Mouse (Mus musculus) ES-Bruce4 (cell line): ENCODE measurements around the gene Ehbp1l1. TPM values are rescaled to one million over a fixed set of nuclear protein-coding genes. Genes with fewer than 3 reads are reported as not detected.

Experiments used
- H3K27ac ChIP-seq: 2 replicates; pipeline ENCODE4 v1.5.1; 2012; ENCODE audit warnings: low read length, inconsistent platforms; ENCODE audit not compliant: insufficient read depth
- H3K27me3 ChIP-seq: 2 replicates; pipeline ENCODE4 v1.6.1; 2012; ENCODE audit warnings: mild to moderate bottlenecking, low read length, inconsistent platforms; ENCODE audit not compliant: control insufficient read depth, poor library complexity, insufficient read depth, severe bottlenecking
- H3K36me3 ChIP-seq: 2 replicates; pipeline ENCODE4 v1.6.1; 2012; ENCODE audit warnings: inconsistent platforms, mild to moderate bottlenecking, low read length, moderate library complexity; ENCODE audit not compliant: control insufficient read depth, poor library complexity, insufficient read depth, severe bottlenecking
- H3K4me1 ChIP-seq: one replicate; pipeline ENCODE4 v1.8.1; 2011; ENCODE audit warnings: low read length; ENCODE audit not compliant: control insufficient read depth, insufficient read depth
- H3K4me3 ChIP-seq: 2 replicates; pipeline ENCODE4 v1.5.1; 2011; ENCODE audit warnings: low read depth, mild to moderate bottlenecking, low read length
- H3K9ac ChIP-seq: 2 replicates; pipeline ENCODE4 v1.6.1; 2012; ENCODE audit warnings: low read depth, mild to moderate bottlenecking, inconsistent platforms; ENCODE audit not compliant: poor library complexity, severe bottlenecking
- H3K9me3 ChIP-seq: replicated peaks from 2 replicates; pipeline ENCODE4 v1.6.1; 2012; ENCODE audit warnings: mild to moderate bottlenecking, low read length, inconsistent platforms; ENCODE audit not compliant: control insufficient read depth, poor library complexity, insufficient read depth, severe bottlenecking
- CTCF ChIP-seq: IDR thresholded peaks from one replicate; pipeline ENCODE4 v1.8.1; 2011; ENCODE audit warnings: low read depth, low read length
- EP300 ChIP-seq: IDR thresholded peaks from 2 replicates; pipeline ENCODE4 v1.6.1; 2011; ENCODE audit warnings: low read depth, low read length; ENCODE audit not compliant: insufficient read depth
- POLR2A ChIP-seq: IDR thresholded peaks from one replicate; pipeline ENCODE4 v1.8.1; 2011; ENCODE audit warnings: low read length; ENCODE audit not compliant: insufficient read depth
- polyA plus RNA-seq: library from polyadenylated mRNA; stranded (reverse); fragments of >200 nt; gene quantifications from 2 replicates; pipeline ENCODE4 v1.2.4, GENCODE M21; 2011; ENCODE audit warnings: low read depth; ENCODE audit not compliant: missing spikeins, insufficient read depth, insufficient read length

Gene Ehbp1l1
- 4.3 and 5.4 TPM in 2 replicates for polyA plus RNA-seq

- H3K9me3 ChIP-seq = no peaks in the 10 kb centered on the region
- no peaks in the 10 kb centered on the region for H3K27me3 ChIP-seq
- peak within 1 kb of the TSS; percentile 48 for H3K9ac ChIP-seq
- TF ChIP-seq CTCF (no peak), EP300 (no peak), POLR2A (no peak)
- H3K36me3 ChIP-seq = no peaks in the 10 kb centered on the region
- H3K27ac ChIP-seq = no peak within 1 kb of the TSS
- peak within 1 kb of the TSS; percentile 69 for H3K4me3 ChIP-seq
- H3K4me1 ChIP-seq = no peaks in the 10 kb centered on the region
These were observed at the start of gene Ehbp1l1 for GRCm38 (mm10) chr19:5725767-5726515. Ehbp1l1 (minus strand) TSS chr19:5726317.

- Histone ChIP-seq H3K4me1 (no peaks in the 10 kb centered on the region), H3K4me3 (peak within 1 kb of the TSS; percentile 80), H3K9me3 (no peaks in the 10 kb centered on the region), H3K27ac (no peak within 1 kb of the TSS), H3K27me3 (no peaks in the 10 kb centered on the region), H3K36me3 (0 out of 2 replicates have a peak, but pooled peaks cover 3% of the 10 kb centered on the region), H3K9ac (peak within 1 kb of the TSS; percentile 84)
- no peak for TF ChIP-seq EP300
- peak; percentile 54 for TF ChIP-seq POLR2A
- no peak for TF ChIP-seq CTCF
These were observed 45.1 kb upstream of the Ehbp1l1 start, which contains the start of gene Scyl1 for GRCm38 (mm10) chr19:5770925-5771860. Scyl1 (minus strand) TSS chr19:5771419.

GRCm38 (mm10) chr19:5770311-5770710 lies 44.2 kb upstream of the Ehbp1l1 start:
- Histone ChIP-seq H3K36me3 (0 out of 2 replicates have a peak, but pooled peaks cover 3% of the 10 kb centered on the region), H3K4me3 (peak overlapping the region; percentile 72), H3K4me1 (no peaks in the 10 kb centered on the region), H3K27me3 (no peaks in the 10 kb centered on the region), H3K9me3 (no peaks in the 10 kb centered on the region), H3K27ac (no peak overlapping the region), H3K9ac (peak overlapping the region; percentile 84)
- TF ChIP-seq EP300 = no peak
- no peak for TF ChIP-seq CTCF
- no peak for TF ChIP-seq POLR2A

- H3K27ac ChIP-seq = no peak overlapping the region
- no peak overlapping the region for H3K4me3 ChIP-seq
- no peak for TF ChIP-seq POLR2A
- H3K27me3 ChIP-seq = no peaks in the 10 kb centered on the region
- H3K4me1 ChIP-seq = no peaks in the 10 kb centered on the region
- H3K36me3 ChIP-seq = peaks cover 8% of the 10 kb centered on the region; the same call in 1 of the 2 replicates
- H3K9ac ChIP-seq = no peak overlapping the region
- H3K9me3 ChIP-seq = no peaks in the 10 kb centered on the region
These were observed 41.2 kb upstream of the Ehbp1l1 start for GRCm38 (mm10) chr19:5767271-5767670.

- no peak overlapping the region for H3K9ac ChIP-seq
- H3K27me3 ChIP-seq = no peaks in the 10 kb centered on the region
- no peak overlapping the region for H3K27ac ChIP-seq
- no peaks in the 10 kb centered on the region for H3K4me1 ChIP-seq
- H3K9me3 ChIP-seq = no peaks in the 10 kb centered on the region
- no peak for TF ChIP-seq POLR2A
- TF ChIP-seq CTCF = no peak
- no peak for TF ChIP-seq EP300
- peaks cover 11% of the 10 kb centered on the region for H3K36me3 ChIP-seq
- no peak overlapping the region for H3K4me3 ChIP-seq
These were observed 37.0 kb upstream of the Ehbp1l1 start for GRCm38 (mm10) chr19:5763163-5763562.
